Mouse (Mus musculus): ENCODE results near the gene St14. TPM values are rescaled to one million over a fixed set of nuclear protein-coding genes. Genes with fewer than 3 reads are reported as not detected.

The St14 gene
- polyA plus RNA-seq, 1 experiment from 2014 or later = 13.0 TPM

GRCm38 (mm10) chr9:31156594-31156993 is 24.9 kb upstream of the St14 start:
- no peak for ATAC-seq (ENCODE audit: insufficient number of reproducible peaks, insufficient read depth, low FRiP score, low TSS enrichment)
- WGBS = 87% methylated on average over 8 of the region's 8 CpGs

GRCm38 (mm10) chr9:31151050-31151449 is 19.4 kb upstream of the St14 start:
- Histone ChIP-seq H3K4me3 (no peak overlapping the region), H3K4me1 (no peaks in the 10 kb centered on the region), H3K9me3 (no peaks in the 10 kb centered on the region), H3K9ac (no peak overlapping the region), H3K36me3 (peaks cover 62% of the 10 kb centered on the region), H3K4me2 (replicated peaks) (no peak overlapping the region), H3K27ac (no peak overlapping the region), H3K27me3 (no peaks in the 10 kb centered on the region)
- ATAC-seq (ENCODE audit: insufficient number of reproducible peaks, insufficient read depth, low FRiP score, low TSS enrichment) = no peak
- WGBS = 74% methylated on average over 2 of the region's 2 CpGs

More at GRCm38 (mm10) chr9:31156594-31156993, 24.9 kb upstream of the St14 start:
- Histone ChIP-seq H3K36me3 (peaks cover 81% of the 10 kb centered on the region), H3K27me3 (no peaks in the 10 kb centered on the region), H3K4me2 (replicated peaks) (no peak overlapping the region), H3K9ac (no peak overlapping the region; the same call in 1 of the 2 replicates), H3K27ac (no peak overlapping the region), H3K4me3 (no peak overlapping the region), H3K9me3 (no peaks in the 10 kb centered on the region), H3K4me1 (no peaks in the 10 kb centered on the region)

- Histone ChIP-seq H3K27ac (no peak overlapping the region), H3K4me3 (no peak overlapping the region), H3K4me2 (replicated peaks) (no peak overlapping the region), H3K36me3 (peaks cover 37% of the 10 kb centered on the region), H3K27me3 (no peaks in the 10 kb centered on the region), H3K9me3 (no peaks in the 10 kb centered on the region), H3K9ac (no peak overlapping the region), H3K4me1 (no peaks in the 10 kb centered on the region)
- 79% methylated on average over 7 of the region's 7 CpGs for WGBS
- no peak for ATAC-seq (ENCODE audit: insufficient number of reproducible peaks, insufficient read depth, low FRiP score, low TSS enrichment)
Observed at GRCm38 (mm10) chr9:31148135-31148534, 16.5 kb upstream of the St14 start.

DNA sequence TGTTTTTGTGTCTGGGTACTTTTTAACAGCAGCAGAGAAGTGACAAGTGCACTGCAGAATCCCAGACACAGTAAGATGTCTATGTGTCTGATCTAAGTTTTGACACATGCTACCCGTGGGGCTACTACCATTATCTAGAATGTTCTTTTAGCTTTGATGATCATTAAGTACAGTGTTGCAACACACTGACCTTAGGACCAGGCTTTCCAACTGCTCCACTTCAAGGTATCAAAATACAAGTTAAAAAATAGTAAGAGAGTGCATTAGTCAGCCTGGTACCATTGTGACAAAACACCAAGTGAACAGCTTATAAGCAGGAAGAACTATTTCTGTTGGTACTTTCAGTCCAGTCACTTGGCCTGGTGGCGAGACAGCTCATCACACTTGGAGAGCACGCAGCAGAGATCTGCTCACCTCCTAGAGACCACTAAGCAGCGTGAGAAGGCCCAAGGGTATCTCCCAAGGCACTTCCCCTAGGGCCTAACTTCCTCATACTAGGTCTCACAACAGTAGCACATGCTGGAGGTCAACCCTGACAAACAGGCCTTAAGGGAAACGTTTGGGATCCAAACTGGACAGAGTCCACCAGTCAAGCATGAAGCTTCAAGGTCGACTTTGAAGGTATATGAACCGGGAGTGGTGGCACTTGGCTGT is 13.7 kb upstream of the St14 start:
- no peak for ATAC-seq (ENCODE audit: insufficient number of reproducible peaks, insufficient read depth, low FRiP score, low TSS enrichment)
- Histone ChIP-seq H3K9me3 (no peaks in the 10 kb centered on the region), H3K4me2 (replicated peaks) (no peak overlapping the region), H3K27ac (no peak overlapping the region), H3K36me3 (peaks cover 17% of the 10 kb centered on the region), H3K9ac (no peak overlapping the region), H3K4me3 (no peak overlapping the region), H3K4me1 (no peaks in the 10 kb centered on the region), H3K27me3 (no peaks in the 10 kb centered on the region)
- WGBS = 83% methylated on average over 7 of the region's 7 CpGs

DNA sequence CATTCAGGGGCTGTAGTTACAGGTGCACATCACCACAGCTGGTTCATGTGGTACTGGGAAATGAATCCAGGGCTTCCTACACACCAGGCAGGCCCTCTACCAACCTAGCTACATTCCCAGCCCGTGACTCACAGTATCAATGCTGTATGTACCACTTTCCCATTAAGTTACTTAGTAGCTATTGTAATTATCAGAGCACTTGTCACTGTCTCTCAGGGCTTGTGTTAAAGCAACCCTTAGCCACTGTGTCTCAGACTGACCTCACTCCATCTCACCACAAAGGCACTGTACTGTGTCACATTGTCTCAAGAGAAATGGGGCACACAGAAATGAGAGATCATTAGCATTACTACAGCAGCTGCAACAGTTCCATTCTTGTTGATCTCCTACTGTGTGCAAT is 11.3 kb upstream of the St14 start:
- H3K9ac ChIP-seq = no peak overlapping the region
- ATAC-seq (ENCODE audit: insufficient number of reproducible peaks, insufficient read depth, low FRiP score, low TSS enrichment) = no peak
- H3K4me2 ChIP-seq (replicated peaks) = no peak overlapping the region
- no peaks in the 10 kb centered on the region for H3K9me3 ChIP-seq
- no peaks in the 10 kb centered on the region for H3K27me3 ChIP-seq
- no peak overlapping the region for H3K4me3 ChIP-seq
- WGBS = 88% methylated on average over 1 of the region's 1 CpGs
- H3K4me1 ChIP-seq = no peaks in the 10 kb centered on the region
- no peaks in the 10 kb centered on the region for H3K36me3 ChIP-seq
- H3K27ac ChIP-seq = no peak overlapping the region

DNA sequence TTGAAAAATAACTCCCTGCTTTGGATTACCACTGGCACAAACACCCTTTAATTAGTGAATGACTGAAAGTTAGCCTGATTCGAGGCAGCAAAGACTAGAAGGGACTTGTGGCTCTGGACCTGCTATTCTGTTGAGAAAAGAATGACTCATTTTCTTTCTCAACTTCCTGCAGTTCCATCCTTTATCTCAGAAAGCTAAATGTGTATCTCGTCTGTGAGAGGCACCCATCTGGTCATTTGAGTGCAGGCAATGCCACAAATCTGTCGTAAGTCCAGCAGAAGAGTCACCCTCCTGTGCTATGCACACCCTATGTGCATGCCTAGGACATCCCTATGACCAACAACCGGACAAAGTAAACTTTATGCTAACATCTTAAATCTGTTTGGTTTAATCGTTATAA is 1.5 kb upstream of the St14 start:
- no peak for ATAC-seq (ENCODE audit: insufficient number of reproducible peaks, insufficient read depth, low FRiP score, low TSS enrichment)
- Histone ChIP-seq H3K27ac (no peak overlapping the region), H3K36me3 (no peaks in the 10 kb centered on the region), H3K4me2 (replicated peaks) (no peak overlapping the region), H3K9ac (no peak overlapping the region), H3K9me3 (no peaks in the 10 kb centered on the region), H3K27me3 (peaks cover 66% of the 10 kb centered on the region), H3K4me3 (no peak overlapping the region), H3K4me1 (peaks cover 15% of the 10 kb centered on the region)
- 84% methylated on average over 5 of the region's 5 CpGs for WGBS

DNA sequence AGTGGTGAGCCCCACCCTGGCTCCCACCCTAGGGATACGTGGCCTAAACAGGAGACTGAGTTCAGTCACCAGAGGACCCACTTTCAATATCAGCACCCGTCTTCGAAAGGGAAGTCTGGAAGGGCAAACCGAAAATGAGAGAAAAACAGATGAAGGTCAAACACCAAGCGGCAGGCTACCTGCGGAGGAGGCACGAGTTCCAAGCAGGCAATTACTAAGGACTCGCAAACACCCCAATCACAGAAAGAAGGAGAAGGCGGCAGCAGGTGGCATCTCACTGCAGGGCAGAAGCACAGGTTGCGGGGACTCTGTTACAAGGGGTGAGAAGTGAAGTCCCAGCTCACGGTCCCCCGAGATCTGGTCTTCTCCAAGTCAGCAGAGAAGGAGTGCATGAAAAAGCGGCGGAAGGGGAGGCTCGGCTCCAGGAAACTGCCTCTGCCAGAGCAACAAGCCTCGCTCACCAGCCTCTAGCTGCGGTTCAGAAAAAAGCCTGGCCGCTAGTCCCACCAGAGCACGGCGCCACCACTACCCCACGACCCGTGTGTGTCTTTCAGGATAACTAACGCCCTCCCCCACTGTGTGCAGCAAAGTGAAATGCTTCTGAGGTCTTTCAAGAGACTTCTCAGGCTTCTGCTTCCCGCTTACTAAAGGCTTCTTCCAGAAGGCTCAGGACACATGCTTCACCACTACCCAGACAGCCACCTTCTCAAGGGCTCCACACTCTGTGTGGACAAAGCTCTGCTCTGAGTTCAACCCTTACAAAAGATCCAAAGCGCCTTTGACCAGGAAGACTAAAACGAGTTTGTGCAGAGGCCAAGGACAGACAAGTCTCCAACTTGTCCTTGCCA is 1.1 kb downstream of the St14 start:
- peaks cover 15% of the 10 kb centered on the region for H3K4me1 ChIP-seq
- no peak for ATAC-seq (ENCODE audit: insufficient number of reproducible peaks, insufficient read depth, low FRiP score, low TSS enrichment)
- peak overlapping the region; percentile 51 for H3K4me3 ChIP-seq
- H3K27me3 ChIP-seq = peaks cover 72% of the 10 kb centered on the region
- no peak overlapping the region; the same call in 1 of the 2 replicates for H3K9ac ChIP-seq
- H3K9me3 ChIP-seq = no peaks in the 10 kb centered on the region
- H3K36me3 ChIP-seq = no peaks in the 10 kb centered on the region
- 8% methylated on average over 26 of the region's 26 CpGs for WGBS
- no peak overlapping the region for H3K27ac ChIP-seq
- peak overlapping the region; percentile 92 for H3K4me2 ChIP-seq (replicated peaks)

GRCm38 (mm10) chr9:31129956-31130355 is 1.7 kb downstream of the St14 start:
- WGBS = 67% methylated on average over 8 of the region's 8 CpGs
- H3K27me3 ChIP-seq = peaks cover 72% of the 10 kb centered on the region
- peak overlapping the region; percentile 92; the same call in 1 of the 2 replicates for H3K4me2 ChIP-seq (replicated peaks)
- H3K36me3 ChIP-seq = no peaks in the 10 kb centered on the region
- ATAC-seq (ENCODE audit: insufficient number of reproducible peaks, insufficient read depth, low FRiP score, low TSS enrichment) = no peak
- H3K9ac ChIP-seq = no peak overlapping the region; the same call in 1 of the 2 replicates
- peak overlapping the region; percentile 51; the same call in 1 of the 2 replicates for H3K4me3 ChIP-seq
- peaks cover 15% of the 10 kb centered on the region for H3K4me1 ChIP-seq
- H3K9me3 ChIP-seq = no peaks in the 10 kb centered on the region
- no peak overlapping the region for H3K27ac ChIP-seq

GRCm38 (mm10) chr9:31127876-31128465 is 3.7 kb downstream of the St14 start:
- H3K9ac ChIP-seq = no peak overlapping the region
- H3K4me1 ChIP-seq = peaks cover 15% of the 10 kb centered on the region
- H3K4me3 ChIP-seq = no peak overlapping the region
- no peak overlapping the region for H3K4me2 ChIP-seq (replicated peaks)
- H3K9me3 ChIP-seq = no peaks in the 10 kb centered on the region
- no peaks in the 10 kb centered on the region for H3K36me3 ChIP-seq
- H3K27me3 ChIP-seq = peaks cover 54% of the 10 kb centered on the region
- no peak for ATAC-seq (ENCODE audit: insufficient number of reproducible peaks, insufficient read depth, low FRiP score, low TSS enrichment)
- 79% methylated on average over 12 of the region's 12 CpGs for WGBS
- no peak overlapping the region for H3K27ac ChIP-seq

- Histone ChIP-seq H3K4me2 (replicated peaks) (no peak overlapping the region), H3K4me3 (no peak overlapping the region), H3K9me3 (no peaks in the 10 kb centered on the region), H3K27me3 (peaks cover 35% of the 10 kb centered on the region), H3K4me1 (peaks cover 8% of the 10 kb centered on the region), H3K36me3 (no peaks in the 10 kb centered on the region), H3K27ac (no peak overlapping the region), H3K9ac (no peak overlapping the region)
- no peak for ATAC-seq (ENCODE audit: insufficient number of reproducible peaks, insufficient read depth, low FRiP score, low TSS enrichment)
- WGBS = 87% methylated on average over 7 of the region's 7 CpGs
Observed at GRCm38 (mm10) chr9:31126079-31126478, 5.6 kb downstream of the St14 start.

DNA sequence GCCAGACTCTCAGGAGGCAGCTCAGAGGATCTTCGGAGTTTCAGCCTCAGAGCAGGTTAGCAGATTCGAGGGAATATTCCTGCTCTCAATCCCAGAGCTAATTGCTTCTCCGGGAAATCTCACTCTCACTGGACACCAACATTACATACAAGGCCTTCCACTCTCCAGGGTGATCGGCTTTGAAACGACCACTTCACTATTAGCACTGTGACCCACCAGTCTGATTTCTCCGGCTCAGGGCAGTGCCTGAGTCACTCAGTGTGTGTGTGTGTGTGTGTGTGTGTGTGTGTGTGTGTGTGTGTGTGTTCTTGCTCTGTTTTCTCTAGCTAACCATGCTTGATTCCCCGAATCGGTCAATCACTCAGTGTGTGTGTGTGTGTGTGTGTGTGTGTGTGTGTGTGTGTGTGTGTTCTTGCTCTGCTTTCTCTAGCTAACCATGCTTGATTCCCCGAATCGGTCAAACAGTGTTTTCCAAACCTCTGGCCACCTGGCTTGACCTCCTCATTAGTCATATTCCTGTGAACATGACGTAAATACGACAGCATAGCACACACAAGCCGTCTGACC is 9.1 kb downstream of the St14 start:
- H3K4me1 ChIP-seq = peaks cover 7% of the 10 kb centered on the region
- 55% methylated on average over 13 of the region's 13 CpGs for WGBS
- no peak overlapping the region for H3K9ac ChIP-seq
- ATAC-seq (ENCODE audit: insufficient number of reproducible peaks, insufficient read depth, low FRiP score, low TSS enrichment) = no peak
- no peaks in the 10 kb centered on the region for H3K9me3 ChIP-seq
- H3K4me2 ChIP-seq (replicated peaks) = no peak overlapping the region
- no peak overlapping the region for H3K4me3 ChIP-seq
- H3K27ac ChIP-seq = no peak overlapping the region
- H3K27me3 ChIP-seq = 0 out of 2 replicates have a peak, but pooled peaks cover 4% of the 10 kb centered on the region
- H3K36me3 ChIP-seq = no peaks in the 10 kb centered on the region
